Mouse (Mus musculus) hindbrain, postnatal 0 days (tissue): Measurements from ENCODE around the gene Plxna2. TPM values are rescaled to one million over a fixed set of nuclear protein-coding genes. Genes with fewer than 3 reads are reported as not detected.
A peak's percentile ranks its signal among the peaks of the same experiment; 100 is the strongest.

Source experiments
- ATAC-seq: fragments of 200-750 bp; cut with Nextera tagmentation; 2 replicates; pipeline ENCODE4 v1.8.0; 2017; ENCODE audit warnings: mild to moderate bottlenecking, moderate TSS enrichment, moderate library complexity
- DNase-seq: peaks from one replicate; pipeline ENCODE4 v3.0.0-alpha.2; 2015; ENCODE audit warnings: low spot score
- H3K27ac ChIP-seq: fragments of 300-500 bp; sonication (generic); 2 replicates; pipeline ENCODE4 v1.5.1; 2014; ENCODE audit warnings: mild to moderate bottlenecking
- H3K27me3 ChIP-seq: fragments of 300-500 bp; sonication (generic); 2 replicates; pipeline ENCODE4 v1.6.1; 2014; ENCODE audit warnings: low read length, mixed read lengths; ENCODE audit not compliant: insufficient read depth
- H3K36me3 ChIP-seq: fragments of 300-500 bp; sonication (generic); 2 replicates; pipeline ENCODE4 v1.6.1; 2014; ENCODE audit warnings: low read length, mixed read lengths; ENCODE audit not compliant: insufficient read depth
- H3K4me1 ChIP-seq: fragments of 300-500 bp; sonication (generic); 2 replicates; pipeline ENCODE4 v1.6.1; 2014; ENCODE audit warnings: antibody characterized with exemption, low read length, mixed read lengths; ENCODE audit not compliant: insufficient read depth
- H3K4me2 ChIP-seq: fragments of 300-500 bp; sonication (generic); 2 replicates; pipeline ENCODE4 v1.6.1; 2014; ENCODE audit warnings: low read depth, mild to moderate bottlenecking, low read length, moderate library complexity, mixed read lengths
- H3K4me3 ChIP-seq: fragments of 300-500 bp; sonication (generic); 2 replicates; pipeline ENCODE4 v1.5.1; 2014; ENCODE audit warnings: low read length
- H3K9ac ChIP-seq: fragments of 300-500 bp; sonication (generic); replicated peaks from 2 replicates; pipeline ENCODE4 v1.6.1; 2014; ENCODE audit warnings: mild to moderate bottlenecking, low read length, moderate library complexity, mixed read lengths
- H3K9me3 ChIP-seq: fragments of 300-500 bp; sonication (generic); 2 replicates; pipeline ENCODE4 v1.6.1; 2016; ENCODE audit warnings: low read length, mixed read lengths
- CTCF ChIP-seq: IDR thresholded peaks from 2 replicates; pipeline ENCODE4 v1.5.1; 2016; ENCODE audit warnings: antibody characterized with exemption, control low read depth, low read depth
- WGBS: fragments of 180-500 bp; shearing (Covaris S2); extraction: QIAGEN DNeasy Blood & Tissue Kit; methylation state at CpG from one replicate; pipeline ENCODE4 v1.1.7; 2014; 5-methylcytosine and 5-hydroxymethylcytosine counted together
- polyA plus RNA-seq: library from polyadenylated mRNA; unstranded; fragments of >200 nt; fragmentation: Nextera tagmentation; extraction: Ambion mirVana; gene quantifications from 2 replicates; pipeline ENCODE4 v1.2.1, GENCODE M21; 2015
- total RNA-seq: library from RNA; depleted of rRNA; stranded (reverse); fragments of >200 nt; gene quantifications from 2 replicates; pipeline ENCODE4 v1.2.3, GENCODE M21; 2014

The Plxna2 gene
- total and polyA plus RNA-seq, 2 experiments from 2014 or later: 11.7 to 48.2 TPM

GRCm38 (mm10) chr1:194613923-194614830 is 3.8 kb upstream of the Plxna2 start:
- H3K9me3 ChIP-seq: no peaks in the 10 kb centered on the region
- DNase-seq (peak; percentile 52), ATAC-seq (peak; percentile 45)
- H3K9ac ChIP-seq: no peak overlapping the region
- TF ChIP-seq CTCF: no peak
- no peak overlapping the region for H3K27ac ChIP-seq
- no peak overlapping the region for H3K4me3 ChIP-seq
- no peak overlapping the region for H3K4me2 ChIP-seq
- no peaks in the 10 kb centered on the region for H3K36me3 ChIP-seq
- H3K4me1 ChIP-seq: peaks cover 10% of the 10 kb centered on the region; the same call in 1 of the 2 replicates
- H3K27me3 ChIP-seq: no peaks in the 10 kb centered on the region
- WGBS: 52% methylated on average over 5 of the region's 5 CpGs

- 58% methylated on average over 1 of the region's 1 CpGs for WGBS
- DNase-seq: no peak
These were observed 1.9 kb upstream of the Plxna2 start for GRCm38 (mm10) chr1:194616136-194616535.

GRCm38 (mm10) chr1:194618841-194619311 is 858 bp downstream of the Plxna2 start:
- DNase-seq (peak; percentile 94), ATAC-seq (peak; percentile 66)
- WGBS: 1% methylated on average over 19 of the region's 19 CpGs
- Histone ChIP-seq H3K4me2 (peak overlapping the region; percentile 93), H3K36me3 (no peaks in the 10 kb centered on the region), H3K9ac (peak overlapping the region; percentile 79), H3K27ac (peak overlapping the region; percentile 87), H3K27me3 (no peaks in the 10 kb centered on the region), H3K4me1 (peaks cover 16% of the 10 kb centered on the region; the same call in 1 of the 2 replicates), H3K4me3 (peak overlapping the region; percentile 91), H3K9me3 (no peaks in the 10 kb centered on the region)
- peak; percentile 73 for TF ChIP-seq CTCF

More at GRCm38 (mm10) chr1:194616136-194616535, 1.9 kb upstream of the Plxna2 start:
- TF ChIP-seq CTCF: no peak
- H3K4me3 ChIP-seq: no peak overlapping the region
- no peak overlapping the region for H3K9ac ChIP-seq
- H3K27me3 ChIP-seq: no peaks in the 10 kb centered on the region
- no peaks in the 10 kb centered on the region for H3K36me3 ChIP-seq
- no peak overlapping the region for H3K27ac ChIP-seq
- no peak overlapping the region for H3K4me2 ChIP-seq
- no peaks in the 10 kb centered on the region for H3K9me3 ChIP-seq
- ATAC-seq: no peak
- H3K4me1 ChIP-seq: peaks cover 11% of the 10 kb centered on the region; the same call in 1 of the 2 replicates

- under 1% methylated on average over 57 of the region's 62 CpGs for WGBS
- DNase-seq: peak; percentile 93
- H3K9ac ChIP-seq: peak overlapping the region; percentile 79
- peak overlapping the region; percentile 87 for H3K27ac ChIP-seq
- no peaks in the 10 kb centered on the region for H3K9me3 ChIP-seq
- peak overlapping the region; percentile 93 for H3K4me2 ChIP-seq
- H3K27me3 ChIP-seq: no peaks in the 10 kb centered on the region
- TF ChIP-seq CTCF: peak; percentile 51
- peaks cover 13% of the 10 kb centered on the region; the same call in 1 of the 2 replicates for H3K4me1 ChIP-seq
- peak overlapping the region; percentile 91 for H3K4me3 ChIP-seq
- ATAC-seq: peak; percentile 95
- H3K36me3 ChIP-seq: no peaks in the 10 kb centered on the region
These were observed 1.6 kb downstream of the Plxna2 start for GRCm38 (mm10) chr1:194619353-194620244.

GRCm38 (mm10) chr1:194620245-194620991 is 2.4 kb downstream of the Plxna2 start:
- peak; percentile 68 for DNase-seq
- Histone ChIP-seq H3K4me3 (peak overlapping the region; percentile 91), H3K9me3 (no peaks in the 10 kb centered on the region), H3K4me1 (peaks cover 16% of the 10 kb centered on the region), H3K36me3 (no peaks in the 10 kb centered on the region), H3K27ac (peak overlapping the region; percentile 87), H3K9ac (peak overlapping the region; percentile 79), H3K4me2 (peak overlapping the region; percentile 93), H3K27me3 (no peaks in the 10 kb centered on the region)
- under 1% methylated on average over 53 of the region's 56 CpGs for WGBS
- ATAC-seq: peak; percentile 7
- no peak for TF ChIP-seq CTCF

GRCm38 (mm10) chr1:194622174-194622573 is 4.2 kb downstream of the Plxna2 start:
- Histone ChIP-seq H3K36me3 (no peaks in the 10 kb centered on the region), H3K27me3 (no peaks in the 10 kb centered on the region), H3K4me1 (peaks cover 28% of the 10 kb centered on the region), H3K4me2 (peak overlapping the region; percentile 93), H3K9me3 (no peaks in the 10 kb centered on the region), H3K9ac (peak overlapping the region; percentile 79), H3K4me3 (peak overlapping the region; percentile 91), H3K27ac (no peak overlapping the region)
- no peak for DNase-seq
- WGBS: 21% methylated on average over 3 of the region's 3 CpGs
- TF ChIP-seq CTCF: no peak
- ATAC-seq: no peak
